Mouse (Mus musculus): Measurements from ENCODE around the gene Mt2. TPM values are rescaled to one million over a fixed set of nuclear protein-coding genes. Genes with fewer than 3 reads are reported as not detected.

Mt2 gene
- polyA plus RNA-seq, 1 experiment from 2014 or later, result 143 TPM

- Histone ChIP-seq H3K9ac (replicated peaks; ENCODE audit: low read depth) (no peak overlapping the region), H3K4me2 (replicated peaks; ENCODE audit: low read depth, low read length) (peak overlapping the region; percentile 42), H3K27ac (ENCODE audit: low read length) (no peak overlapping the region), H3K4me3 (ENCODE audit: low read depth, low read length) (peak overlapping the region; percentile 8), H3K27me3 (replicated peaks; ENCODE audit: insufficient read depth, low read length) (no peaks in the 10 kb centered on the region), H3K36me3 (ENCODE audit: insufficient read depth, low read length) (no peaks in the 10 kb centered on the region), H3K9me3 (ENCODE audit: low read length) (no peaks in the 10 kb centered on the region), H3K4me1 (ENCODE audit: insufficient read depth, low read depth, low read length) (0 out of 2 replicates have a peak, but pooled peaks cover 13% of the 10 kb centered on the region)
- TF ChIP-seq CTCF (IDR thresholded peaks at IDR 0.05) (no peak), EP300 (IDR thresholded peaks at IDR 0.05) (no peak)
- DNase-seq (ENCODE audit: low spot score) (peak; percentile 91), ATAC-seq (peak; percentile 58)
- 16% methylated on average over 21 of the region's 21 CpGs for WGBS
These were observed 18.7 kb downstream of the Mt2 start for GRCm38 (mm10) chr8:94191101-94191691.

- Histone ChIP-seq H3K27ac (ENCODE audit: low read length) (0 out of 2 replicates have a peak overlapping the region, but pooled peaks have one; percentile 22), H3K36me3 (ENCODE audit: insufficient read depth, low read length) (no peaks in the 10 kb centered on the region), H3K4me2 (replicated peaks; ENCODE audit: low read depth, low read length) (no peak overlapping the region), H3K9ac (replicated peaks; ENCODE audit: low read depth) (no peak overlapping the region), H3K9me3 (ENCODE audit: low read length) (no peaks in the 10 kb centered on the region), H3K4me1 (ENCODE audit: insufficient read depth, low read depth, low read length) (0 out of 2 replicates have a peak, but pooled peaks cover 4% of the 10 kb centered on the region), H3K4me3 (ENCODE audit: low read depth, low read length) (no peak overlapping the region), H3K27me3 (replicated peaks; ENCODE audit: insufficient read depth, low read length) (no peaks in the 10 kb centered on the region)
- ATAC-seq (peak; percentile 21), DNase-seq (ENCODE audit: low spot score) (peak; percentile 52)
- WGBS, result 45% methylated on average over 1 of the region's 1 CpGs
- no peak for TF ChIP-seq EP300 (IDR thresholded peaks at IDR 0.05)
- no peak for TF ChIP-seq CTCF (IDR thresholded peaks at IDR 0.05)
These were observed 20.5 kb downstream of the Mt2 start for GRCm38 (mm10) chr8:94192926-94193325.

GRCm38 (mm10) chr8:94194591-94195223, 22.2 kb downstream of the Mt2 start:
- no peak overlapping the region for H3K27ac ChIP-seq (ENCODE audit: low read length)
- 0 out of 2 replicates have a peak, but pooled peaks cover 4% of the 10 kb centered on the region for H3K4me1 ChIP-seq (ENCODE audit: insufficient read depth, low read depth, low read length)
- WGBS, result 68% methylated on average over 7 of the region's 7 CpGs
- no peak overlapping the region for H3K4me3 ChIP-seq (ENCODE audit: low read depth, low read length)
- H3K4me2 ChIP-seq (replicated peaks; ENCODE audit: low read depth, low read length), result no peak overlapping the region
- H3K9me3 ChIP-seq (ENCODE audit: low read length), result no peaks in the 10 kb centered on the region
- TF ChIP-seq CTCF (IDR thresholded peaks at IDR 0.05) (no peak), EP300 (IDR thresholded peaks at IDR 0.05) (no peak)
- no peaks in the 10 kb centered on the region for H3K27me3 ChIP-seq (replicated peaks; ENCODE audit: insufficient read depth, low read length)
- DNase-seq (ENCODE audit: low spot score) (no peak), ATAC-seq (no peak)
- no peak overlapping the region for H3K9ac ChIP-seq (replicated peaks; ENCODE audit: low read depth)
- H3K36me3 ChIP-seq (ENCODE audit: insufficient read depth, low read length), result no peaks in the 10 kb centered on the region

- no peak overlapping the region for H3K4me3 ChIP-seq (ENCODE audit: low read depth, low read length)
- no peaks in the 10 kb centered on the region for H3K27me3 ChIP-seq (replicated peaks; ENCODE audit: insufficient read depth, low read length)
- WGBS, result 42% methylated on average over 10 of the region's 10 CpGs
- H3K36me3 ChIP-seq (ENCODE audit: insufficient read depth, low read length), result no peaks in the 10 kb centered on the region
- H3K4me2 ChIP-seq (replicated peaks; ENCODE audit: low read depth, low read length), result no peak overlapping the region
- ATAC-seq (peak; percentile 47), DNase-seq (ENCODE audit: low spot score) (peak; percentile 75)
- no peaks in the 10 kb centered on the region for H3K4me1 ChIP-seq (ENCODE audit: insufficient read depth, low read depth, low read length)
- H3K27ac ChIP-seq (ENCODE audit: low read length), result no peak overlapping the region
- TF ChIP-seq CTCF (IDR thresholded peaks at IDR 0.05) (peak; percentile 88), EP300 (IDR thresholded peaks at IDR 0.05) (no peak)
- no peak overlapping the region for H3K9ac ChIP-seq (replicated peaks; ENCODE audit: low read depth)
- H3K9me3 ChIP-seq (ENCODE audit: low read length), result no peaks in the 10 kb centered on the region
These were observed 26.9 kb downstream of the Mt2 start for GRCm38 (mm10) chr8:94199202-94199869.

GRCm38 (mm10) chr8:94204043-94204442, 31.6 kb downstream of the Mt2 start:
- WGBS, result 42% methylated on average over 3 of the region's 3 CpGs
- ATAC-seq (peak; percentile 54), DNase-seq (ENCODE audit: low spot score) (peak; percentile 53)
- Histone ChIP-seq H3K27me3 (replicated peaks; ENCODE audit: insufficient read depth, low read length) (no peaks in the 10 kb centered on the region), H3K4me1 (ENCODE audit: insufficient read depth, low read depth, low read length) (no peaks in the 10 kb centered on the region), H3K27ac (ENCODE audit: low read length) (peak overlapping the region; percentile 62; the same call in 1 of the 2 replicates), H3K4me3 (ENCODE audit: low read depth, low read length) (no peak overlapping the region), H3K4me2 (replicated peaks; ENCODE audit: low read depth, low read length) (no peak overlapping the region), H3K9me3 (ENCODE audit: low read length) (no peaks in the 10 kb centered on the region), H3K9ac (replicated peaks; ENCODE audit: low read depth) (no peak overlapping the region), H3K36me3 (ENCODE audit: insufficient read depth, low read length) (no peaks in the 10 kb centered on the region)
- TF ChIP-seq EP300 (IDR thresholded peaks at IDR 0.05) (no peak), CTCF (IDR thresholded peaks at IDR 0.05) (no peak)

GRCm38 (mm10) chr8:94205736-94206135, 33.3 kb downstream of the Mt2 start:
- no peaks in the 10 kb centered on the region for H3K9me3 ChIP-seq (ENCODE audit: low read length)
- no peaks in the 10 kb centered on the region for H3K36me3 ChIP-seq (ENCODE audit: insufficient read depth, low read length)
- 22% methylated on average over 5 of the region's 5 CpGs for WGBS
- H3K4me2 ChIP-seq (replicated peaks; ENCODE audit: low read depth, low read length), result no peak overlapping the region
- no peaks in the 10 kb centered on the region for H3K27me3 ChIP-seq (replicated peaks; ENCODE audit: insufficient read depth, low read length)
- DNase-seq (ENCODE audit: low spot score) (peak; percentile 82), ATAC-seq (peak; percentile 81)
- H3K4me3 ChIP-seq (ENCODE audit: low read depth, low read length), result no peak overlapping the region
- H3K27ac ChIP-seq (ENCODE audit: low read length), result no peak overlapping the region
- TF ChIP-seq CTCF (IDR thresholded peaks at IDR 0.05) (peak; percentile 96), EP300 (IDR thresholded peaks at IDR 0.05) (no peak)
- no peaks in the 10 kb centered on the region for H3K4me1 ChIP-seq (ENCODE audit: insufficient read depth, low read depth, low read length)
- H3K9ac ChIP-seq (replicated peaks; ENCODE audit: low read depth), result no peak overlapping the region

All from lung, postnatal 0 days (tissue).